ENCODE assay signal across 11 mouse cellular contexts in genomic region chr11:101178061-101179058, GRCm38 (mm10). TPM values are rescaled to one million over a fixed set of nuclear protein-coding genes. Genes with fewer than 3 reads are reported as not detected.
DNase-seq lines count a peak whose midpoint lies in the region; ATAC-seq lines count a peak whose summit lies in the region.
"Had no signal": no experiment of that assay in that cellular context is flagged by ENCODE, and none has a peak within 500 bp of the region (broad histone marks: within the 10 kb centered on the region; RNA-seq: fewer than 3 reads in every experiment).

No protein-coding gene starts in this region.

- 50% methylated on average over 36 of the region's 36 CpGs for WGBS in hindbrain, embryonic 16.5 days

- H3K4me1 ChIP-seq in hindbrain, embryonic 16.5 days (ENCODE audit: control insufficient read depth, insufficient read depth, low read depth, low read length) = peaks cover 43% of the 10 kb centered on the region

- no peaks in the 10 kb centered on the region for H3K9me3 ChIP-seq in hindbrain, embryonic 16.5 days (ENCODE audit: control insufficient read depth, low read length)

- H3K9ac ChIP-seq in hindbrain, embryonic 16.5 days (ENCODE audit: low read depth, low read length) = peak overlapping the region; percentile 14

- peak; percentile 91 for DNase-seq in heart, adult 11 months
- DNase-seq in heart, adult 9 months (ENCODE audit: low spot score in 2 of 2) = no peak
- DNase-seq in urinary bladder, adult 2 months (ENCODE audit: low spot score) = peak; percentile 23
- no peak for DNase-seq in urinary bladder, postnatal 10 days (ENCODE audit: low spot score)
- DNase-seq in splenic B cell, adult 2 months (ENCODE audit: low read depth, low spot score) = peak; percentile 61
- DNase-seq in ovary, postnatal 36 days (ENCODE audit: low spot score) = no peak

- peaks cover 6% of the 10 kb centered on the region for H3K27me3 ChIP-seq in hindbrain, embryonic 16.5 days (replicated peaks; ENCODE audit: control insufficient read depth, insufficient read depth, low read length)
- H3K27me3 ChIP-seq in splenic B cell, adult 2 months (ENCODE audit: control insufficient read depth, insufficient read depth, low read length, poor library complexity, severe bottlenecking) = 0 out of 2 replicates have a peak, but pooled peaks cover 2% of the 10 kb centered on the region

- H3K4me2 ChIP-seq in hindbrain, embryonic 16.5 days (ENCODE audit: low read length) = peak overlapping the region; percentile 77

- H3K27ac ChIP-seq in hindbrain, embryonic 16.5 days (ENCODE audit: low read depth, low read length) = no peak overlapping the region

- no peak for ATAC-seq in hindbrain, embryonic 16.5 days
- ATAC-seq in erythroblast, adult 5-6 weeks (replicated peaks; ENCODE audit: low FRiP score, poor library complexity, severe bottlenecking) = no peak
- ATAC-seq: lung, postnatal 0 days had no signal

- no peaks in the 10 kb centered on the region for H3K36me3 ChIP-seq in hindbrain, embryonic 16.5 days (ENCODE audit: control insufficient read depth, insufficient read depth, low read length)
- H3K36me3 ChIP-seq in splenic B cell, adult 2 months (ENCODE audit: control insufficient read depth, insufficient read depth, low read length, poor library complexity, severe bottlenecking) = no peaks in the 10 kb centered on the region

- peak overlapping the region; percentile 17; the same call in 1 of the 2 replicates for H3K4me3 ChIP-seq in hindbrain, embryonic 16.5 days (ENCODE audit: low read length)
- H3K4me3 ChIP-seq: myocyte had no signal

RNA-seq across cellular contexts. Expression of gene Ccr10, which starts 3.1 kb away (rescaled TPM):
- polyA plus RNA-seq in urinary bladder, adult 2 months (2012; rRNA removed) = 0.19 and 0.21 TPM in 2 replicates
- 0.32 and 0.60 TPM in 2 replicates for polyA plus RNA-seq in hindbrain, embryonic 16.5 days (2015; fragmentation: Nextera tagmentation; extraction: Ambion mirVana)
- 0.63 TPM in 1 of 2 replicates, not detected in the other for total RNA-seq in erythroblast, adult 5-6 weeks (2015; ENCODE audit: low replicate concordance)
- not detected in 2 replicates for total RNA-seq in erythroblast, adult 5-6 weeks (2017; ENCODE audit: low replicate concordance)
- polyA plus RNA-seq: heart, embryonic 14.5 days had no signal

RNA-seq across cellular contexts. Expression of gene Plekhh3, which starts 7.2 kb away (rescaled TPM):
- 33.9 and 35.6 TPM in 2 replicates for polyA plus RNA-seq in urinary bladder, adult 2 months (2012; rRNA removed)
- polyA plus RNA-seq in hindbrain, embryonic 16.5 days (2015; fragmentation: Nextera tagmentation; extraction: Ambion mirVana) = 9.3 and 9.5 TPM in 2 replicates
- not detected in 2 replicates for total RNA-seq in erythroblast, adult 5-6 weeks (2015; ENCODE audit: low replicate concordance)
- 1.1 TPM in 1 of 2 replicates, not detected in the other for total RNA-seq in erythroblast, adult 5-6 weeks (2017; ENCODE audit: low replicate concordance)

RNA-seq across cellular contexts. Expression of gene Cntnap1, which starts 8.0 kb away (rescaled TPM):
- 4.2 and 5.8 TPM in 2 replicates for polyA plus RNA-seq in urinary bladder, adult 2 months (2012; rRNA removed)
- 8.7 and 11.2 TPM in 2 replicates for polyA plus RNA-seq in hindbrain, embryonic 16.5 days (2015; fragmentation: Nextera tagmentation; extraction: Ambion mirVana)
- total RNA-seq in erythroblast, adult 5-6 weeks (2015; ENCODE audit: low replicate concordance) = 0.58 and 0.63 TPM in 2 replicates
- 0.17 TPM in 1 of 2 replicates, not detected in the other for total RNA-seq in erythroblast, adult 5-6 weeks (2017; ENCODE audit: low replicate concordance)

RNA-seq across cellular contexts. Expression of gene Tubg2, which starts 22.7 kb away (rescaled TPM):
- 3.3 and 5.0 TPM in 2 replicates for polyA plus RNA-seq in urinary bladder, adult 2 months (2012; rRNA removed)
- polyA plus RNA-seq in hindbrain, embryonic 16.5 days (2015; fragmentation: Nextera tagmentation; extraction: Ambion mirVana) = 56.9 and 60.3 TPM in 2 replicates
- not detected in 2 replicates for total RNA-seq in erythroblast, adult 5-6 weeks (2015; ENCODE audit: low replicate concordance)
- total RNA-seq in erythroblast, adult 5-6 weeks (2017; ENCODE audit: low replicate concordance) = not detected in 2 replicates

RNA-seq across cellular contexts. Expression of gene Ezh1, which starts 47.9 kb away (rescaled TPM):
- 45.0 and 45.7 TPM in 2 replicates for polyA plus RNA-seq in urinary bladder, adult 2 months (2012; rRNA removed)
- polyA plus RNA-seq in hindbrain, embryonic 16.5 days (2015; fragmentation: Nextera tagmentation; extraction: Ambion mirVana) = 30.0 and 32.4 TPM in 2 replicates
- 161 and 177 TPM in 2 replicates for total RNA-seq in erythroblast, adult 5-6 weeks (2015; ENCODE audit: low replicate concordance)
- total RNA-seq in erythroblast, adult 5-6 weeks (2017; ENCODE audit: low replicate concordance) = 208 and 251 TPM in 2 replicates

Comparison
In these comparisons a context has a peak if more than half of its experiments do, and no peak if none do; other contexts are left out.
1. DNase-seq: peak in heart, adult 11 months (single experiment), urinary bladder, adult 2 months (single experiment) and splenic B cell, adult 2 months (single experiment); none in heart, adult 9 months (0 of 2), urinary bladder, postnatal 10 days (single experiment) and ovary, postnatal 36 days (single experiment).